Mouse (Mus musculus): ENCODE data around the gene Asic2.

DNA sequence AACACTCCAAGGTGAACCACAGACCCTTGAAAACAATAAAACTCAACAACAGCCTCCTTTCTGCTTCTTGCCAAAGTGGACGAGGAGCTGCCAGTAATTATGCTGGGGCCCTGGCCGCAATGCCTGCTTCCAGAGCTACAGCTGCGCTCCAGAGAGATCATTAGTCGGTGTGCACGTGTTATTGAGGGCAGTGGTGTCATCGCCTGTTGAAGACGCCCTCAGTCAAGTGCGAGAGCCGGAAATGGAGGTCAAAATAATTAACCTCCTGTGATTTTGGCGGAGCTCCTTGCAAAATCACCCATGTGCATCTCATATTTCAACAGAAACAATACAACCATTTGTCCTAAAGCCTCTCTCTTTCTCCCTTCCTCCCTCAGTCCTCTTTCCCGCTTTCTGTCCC lies 13.9 kb upstream of the Asic2 start:
- no peak for TF ChIP-seq CTCF (IDR thresholded peaks at IDR 0.05; ENCODE audit: low read depth, low read length)
- no peak for TF ChIP-seq POLR2A (IDR thresholded peaks at IDR 0.05; ENCODE audit: extremely low read depth, insufficient read depth, low read length)

Measured in liver, adult 2 months (tissue).